Mouse (Mus musculus) right cerebral cortex, postnatal 4 days (tissue): ENCODE results near the gene Usp27x.
A peak's percentile ranks its signal among the peaks of the same experiment; 100 is the strongest.

Experiments used
- DNase-seq: peaks from one replicate; pipeline ENCODE4 v3.0.0-alpha.2; 2022

Usp27x gene

DNA sequence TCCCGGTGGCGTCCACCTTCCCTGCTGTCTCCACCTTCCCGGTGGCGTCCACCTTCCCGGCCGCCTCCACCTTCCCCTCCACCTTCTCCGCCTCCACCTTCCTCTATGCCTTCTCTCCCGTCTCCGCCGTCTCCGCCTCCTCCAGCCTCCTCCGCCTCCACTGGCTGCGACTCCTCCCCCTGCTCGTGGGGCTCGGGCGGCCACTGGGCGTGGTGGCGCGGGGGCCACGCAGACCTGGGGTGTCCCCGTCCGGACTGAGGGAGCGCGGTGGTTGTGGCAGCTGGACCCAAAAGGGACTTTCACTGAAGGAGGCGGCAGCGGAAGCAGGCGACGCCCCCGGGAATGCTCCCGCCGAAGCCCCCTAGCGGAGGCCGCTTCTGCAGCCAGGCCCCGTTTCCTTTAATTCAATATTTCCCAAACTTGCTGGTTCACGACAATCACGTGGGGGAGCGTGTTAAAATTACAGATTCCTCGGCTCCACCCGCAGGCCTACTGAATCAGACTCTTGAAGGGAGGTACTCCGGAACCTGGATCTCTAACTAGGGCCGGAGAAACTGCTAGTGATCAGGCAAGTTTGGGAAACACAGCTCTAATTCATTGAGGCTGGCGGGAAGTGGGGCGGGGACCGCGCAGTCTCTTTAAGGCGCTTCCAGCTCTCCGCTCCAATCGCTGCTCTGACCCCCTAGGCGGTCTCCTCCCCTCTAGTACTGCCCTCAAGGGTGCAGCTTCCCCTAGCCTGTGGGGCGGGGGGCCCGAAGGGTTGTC, at the start of gene Usp27x:
Gene Usp27x (minus strand): TSS at position 115 of the 765 bp plus-strand sequence.
- DNase-seq = peak; percentile 70

DNA sequence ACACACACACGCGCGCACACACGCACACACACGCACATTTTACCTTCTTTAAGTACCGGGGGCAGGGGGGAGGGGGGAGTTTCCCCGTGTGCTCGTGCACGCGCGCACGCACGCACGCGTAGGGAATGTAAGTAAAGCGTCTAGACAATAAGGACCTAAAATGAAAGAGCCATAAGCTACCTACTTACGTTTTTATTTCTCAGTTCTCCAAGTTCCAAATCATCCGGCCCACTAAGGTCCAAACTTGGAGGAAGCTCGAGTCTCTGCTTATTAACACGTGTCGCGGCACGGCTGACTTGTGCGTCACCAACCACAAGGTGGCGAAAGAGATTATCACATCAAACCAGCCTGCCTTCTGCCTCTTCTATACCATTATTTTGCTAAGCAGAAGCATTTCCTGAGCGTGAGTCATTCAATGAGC, 47.1 kb upstream of the Usp27x start:
- DNase-seq = peak; percentile 65

DNA sequence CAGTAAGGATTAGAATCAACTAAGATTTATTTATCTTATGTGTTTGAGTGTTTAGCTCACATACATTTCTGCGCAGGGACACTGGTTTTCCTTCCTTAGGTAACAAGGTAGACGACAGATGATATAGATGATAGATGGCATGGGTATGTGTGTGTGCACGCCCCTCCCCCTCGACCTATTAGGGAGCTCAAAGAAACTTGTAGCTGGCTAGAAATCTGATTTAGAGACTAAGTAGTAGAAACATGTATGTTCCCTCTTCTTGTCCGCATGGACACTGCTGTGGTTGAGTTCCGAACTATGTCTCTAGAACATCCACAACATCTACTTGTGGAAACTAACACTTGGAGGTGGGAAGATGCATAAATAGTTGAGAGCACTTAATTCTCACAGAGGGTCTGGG, 46.5 kb upstream of the Usp27x start:
- no peak for DNase-seq

DNA sequence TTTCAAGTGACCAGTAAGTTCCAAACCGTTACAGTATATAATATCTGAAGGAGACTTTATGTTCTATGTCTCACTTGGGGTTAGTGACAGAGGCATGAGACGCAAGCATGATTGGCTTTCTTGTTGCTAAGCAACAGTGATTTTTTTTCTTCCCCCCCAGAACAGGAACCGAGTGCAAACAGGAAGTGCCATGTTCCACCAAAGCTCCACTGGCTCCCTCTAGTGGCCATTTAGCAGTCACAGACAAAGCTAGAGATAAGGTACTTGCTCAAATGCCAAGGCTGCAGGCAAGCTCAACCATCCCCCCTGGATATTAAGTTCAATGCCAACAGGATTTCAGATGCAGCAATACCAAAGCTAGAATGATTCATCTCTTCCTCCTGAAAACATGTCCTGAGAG, 45.4 kb upstream of the Usp27x start:
- peak; percentile 55 for DNase-seq

- DNase-seq = peak; percentile 50
Observed at GRCm38 (mm10) chrX:7416178-7416871, 40.7 kb upstream of the Usp27x start.

GRCm38 (mm10) chrX:7415308-7415707, 39.7 kb upstream of the Usp27x start:
- no peak for DNase-seq

GRCm38 (mm10) chrX:7412239-7413033, 36.8 kb upstream of the Usp27x start:
- DNase-seq = no peak

DNA sequence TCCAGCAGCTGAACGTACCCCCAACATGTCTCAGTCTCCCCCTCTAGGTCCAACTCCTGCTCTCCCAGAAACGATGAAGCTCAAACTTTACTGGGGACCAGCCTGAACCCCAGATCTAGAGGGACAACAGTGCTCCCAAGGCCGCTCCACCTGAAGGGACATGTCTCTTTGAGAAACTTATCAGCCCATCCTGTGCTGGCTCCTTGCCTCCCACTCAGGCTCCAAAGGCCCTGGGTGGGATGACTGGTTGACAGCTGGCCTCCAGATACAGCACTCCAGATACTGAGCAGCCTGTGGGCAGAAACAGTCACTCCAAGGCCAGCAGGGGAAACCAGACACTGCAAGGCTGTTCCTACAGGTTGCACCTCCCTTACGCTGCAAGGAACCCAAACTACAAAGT, 956 bp upstream of the Usp27x start:
- DNase-seq = peak; percentile 11

DNA sequence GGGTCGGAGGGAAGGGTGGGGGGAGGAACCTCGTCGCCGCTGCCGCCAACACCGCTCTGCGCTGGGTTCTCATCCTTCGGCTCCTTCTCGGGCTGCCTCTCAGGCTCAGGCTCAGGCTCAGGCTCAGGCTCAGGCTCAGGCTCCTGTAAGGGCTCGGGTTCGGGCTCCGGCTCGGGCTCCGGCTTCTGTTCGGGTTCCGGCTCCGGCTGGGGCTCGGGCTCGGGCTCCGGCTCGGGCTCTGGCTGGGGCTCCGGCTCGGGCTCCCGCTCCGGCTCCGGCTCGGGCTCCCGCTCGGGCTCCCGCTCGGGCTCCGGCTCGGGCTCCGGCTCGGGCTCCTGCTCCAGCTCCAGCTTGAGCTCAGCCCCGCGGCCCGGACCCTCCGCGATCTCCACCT, 311 bp downstream of the Usp27x start:
- DNase-seq = peak; percentile 21

GRCm38 (mm10) chrX:7325455-7325854, 50.2 kb downstream of the Usp27x start:
- no peak for DNase-seq

DNA sequence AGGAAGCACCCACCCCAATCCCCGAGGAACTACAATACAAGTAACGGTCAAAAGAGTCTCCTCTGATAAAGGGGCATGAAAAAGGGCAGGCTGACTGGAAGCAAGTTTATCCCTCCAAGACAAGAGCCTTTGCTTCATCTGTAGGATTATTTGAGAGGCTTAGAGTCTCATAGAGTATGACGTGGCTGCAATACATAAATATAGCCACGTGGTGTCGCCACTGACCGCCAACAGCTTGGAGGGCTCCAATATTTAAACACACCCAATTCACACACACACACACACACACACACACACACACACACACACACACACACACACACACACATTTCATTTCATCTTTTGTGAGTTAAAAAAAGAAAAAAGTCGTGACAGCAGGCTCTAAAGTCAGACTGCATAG, 53.3 kb downstream of the Usp27x start:
- peak; percentile 67 for DNase-seq
